ENCODE assay signal across 10 mouse cellular contexts in the genomic region with DNA sequence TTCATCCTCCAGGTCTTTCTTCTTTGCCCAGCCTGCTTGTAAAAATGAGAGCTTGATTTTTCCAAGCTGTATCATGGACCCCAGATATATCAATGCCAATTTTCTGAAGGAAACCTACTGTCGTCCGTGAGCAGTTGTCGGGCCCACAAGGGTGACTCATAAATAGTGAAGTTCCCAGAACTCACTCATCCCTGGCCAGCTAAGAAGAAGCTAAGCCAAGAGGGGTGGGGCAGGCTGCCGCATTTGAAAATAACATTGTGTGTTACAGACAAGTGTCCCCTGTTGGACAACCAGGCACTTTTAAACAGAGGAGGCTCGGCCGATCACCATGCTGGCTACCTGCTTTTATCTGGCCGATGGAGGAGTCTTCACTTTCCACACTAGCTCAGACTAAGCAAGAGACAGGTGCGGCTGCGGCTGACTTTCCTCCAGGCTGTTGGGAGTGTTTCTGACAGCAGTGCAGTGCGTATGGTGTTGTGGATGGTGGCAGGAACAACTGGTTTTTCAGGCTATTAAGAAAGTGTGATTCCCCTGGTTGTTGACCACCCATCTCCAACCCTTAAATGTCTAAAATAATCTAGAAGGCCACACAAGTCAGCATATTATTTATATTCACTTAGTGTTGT. TPM values are rescaled to one million over a fixed set of nuclear protein-coding genes. Genes with fewer than 3 reads are reported as not detected.
DNase-seq lines count a peak whose midpoint lies in the region; ATAC-seq and TF ChIP-seq lines count a peak whose summit lies in the region.
"Had no signal": no experiment of that assay in that cellular context is flagged by ENCODE, and none has a peak within 500 bp of the region (broad histone marks: within the 10 kb centered on the region; RNA-seq: fewer than 3 reads in every experiment).

No protein-coding gene starts in this region.

- peak overlapping the region; percentile 22 for H3K27ac ChIP-seq in limb, embryonic 13.5 days
- H3K27ac ChIP-seq in limb, embryonic 10.5 days, result no peak overlapping the region
- H3K27ac ChIP-seq in gastrocnemius, adult 2 months, result peak overlapping the region; percentile 75
- H3K27ac ChIP-seq in stomach, embryonic 16.5 days (ENCODE audit: low read length), result peak overlapping the region; percentile 62
- no peak overlapping the region for H3K27ac ChIP-seq in hindbrain, embryonic 14.5 days

- no peaks in the 10 kb centered on the region for H3K27me3 ChIP-seq in limb, embryonic 13.5 days
- no peaks in the 10 kb centered on the region for H3K27me3 ChIP-seq in limb, embryonic 10.5 days (ENCODE audit: low read depth, poor library complexity, severe bottlenecking)
- no peaks in the 10 kb centered on the region for H3K27me3 ChIP-seq in stomach, embryonic 16.5 days (ENCODE audit: control insufficient read depth, insufficient read depth, low read length)
- H3K27me3 ChIP-seq in hindbrain, embryonic 14.5 days (ENCODE audit: control insufficient read depth, insufficient read depth, low read length), result no peaks in the 10 kb centered on the region

- H3K4me3 ChIP-seq in limb, embryonic 13.5 days, result no peak overlapping the region
- H3K4me3 ChIP-seq in limb, embryonic 10.5 days, result no peak overlapping the region
- peak overlapping the region; percentile 49 for H3K4me3 ChIP-seq in gastrocnemius, adult 2 months
- no peak overlapping the region for H3K4me3 ChIP-seq in stomach, embryonic 16.5 days (replicated peaks; ENCODE audit: low read length)
- no peak overlapping the region for H3K4me3 ChIP-seq in hindbrain, embryonic 14.5 days (replicated peaks; ENCODE audit: low read length)

- DNase-seq in limb, embryonic 10.5 days (ENCODE audit: low spot score), result no peak
- peak; percentile 76 for DNase-seq in gastrocnemius, adult 2 months
- DNase-seq in kidney, postnatal 14 days, result peak; percentile 39
- no peak for DNase-seq in right cerebral cortex, postnatal 25 days
- no peak for DNase-seq in hindbrain, embryonic 14.5 days (ENCODE audit: low spot score)
- DNase-seq in layer of hippocampus, adult 9-11 months, result no peak
- DNase-seq: liver had no signal

- H3K9ac ChIP-seq in limb, embryonic 13.5 days, result no peak overlapping the region
- H3K9ac ChIP-seq in stomach, embryonic 16.5 days (ENCODE audit: low read length), result no peak overlapping the region
- no peak overlapping the region for H3K9ac ChIP-seq in hindbrain, embryonic 14.5 days

- 0 out of 2 replicates have a peak, but pooled peaks have one; percentile 2 for TF ChIP-seq CTCF in gastrocnemius, adult 2 months (IDR thresholded peaks at IDR 0.05)

- no peaks in the 10 kb centered on the region for H3K9me3 ChIP-seq in limb, embryonic 13.5 days
- H3K9me3 ChIP-seq in limb, embryonic 10.5 days (replicated peaks), result no peaks in the 10 kb centered on the region
- no peaks in the 10 kb centered on the region for H3K9me3 ChIP-seq in stomach, embryonic 16.5 days (replicated peaks; ENCODE audit: control insufficient read depth, low read length)
- no peaks in the 10 kb centered on the region for H3K9me3 ChIP-seq in hindbrain, embryonic 14.5 days (ENCODE audit: control insufficient read depth, low read length)

- intact Hi-C loops in gastrocnemius, adult 2 months (cut with DNase I), result no loop called here

- no peak for ATAC-seq in limb, embryonic 13.5 days (ENCODE audit: low FRiP score, low read depth)
- ATAC-seq in stomach, embryonic 16.5 days (ENCODE audit: insufficient read depth, low FRiP score), result peak; percentile 18; the same call in 1 of the 2 replicates
- no peak for ATAC-seq in hindbrain, embryonic 14.5 days (ENCODE audit: low FRiP score)
- ATAC-seq: inflammation-experienced regulatory T-cells, adult 6 months had no signal

- 68% methylated on average over 10 of the region's 10 CpGs for WGBS in limb, embryonic 13.5 days
- 88% methylated on average over 10 of the region's 10 CpGs for WGBS in limb, embryonic 10.5 days
- WGBS in stomach, embryonic 16.5 days, result 65% methylated on average over 10 of the region's 10 CpGs
- 88% methylated on average over 10 of the region's 10 CpGs for WGBS in hindbrain, embryonic 14.5 days

- H3K4me2 ChIP-seq in limb, embryonic 13.5 days (replicated peaks), result no peak overlapping the region
- no peak overlapping the region for H3K4me2 ChIP-seq in stomach, embryonic 16.5 days (ENCODE audit: low read depth, low read length)
- H3K4me2 ChIP-seq in hindbrain, embryonic 14.5 days (replicated peaks), result no peak overlapping the region

- peaks cover 51% of the 10 kb centered on the region for H3K4me1 ChIP-seq in limb, embryonic 13.5 days
- H3K4me1 ChIP-seq in limb, embryonic 10.5 days, result peaks cover 24% of the 10 kb centered on the region
- H3K4me1 ChIP-seq in stomach, embryonic 16.5 days (ENCODE audit: control insufficient read depth, insufficient read depth, low read length), result peaks cover 20% of the 10 kb centered on the region
- no peaks in the 10 kb centered on the region for H3K4me1 ChIP-seq in hindbrain, embryonic 14.5 days (replicated peaks; ENCODE audit: control insufficient read depth, insufficient read depth, low read length)

- no peaks in the 10 kb centered on the region for H3K36me3 ChIP-seq in limb, embryonic 13.5 days
- H3K36me3 ChIP-seq in limb, embryonic 10.5 days, result no peaks in the 10 kb centered on the region
- H3K36me3 ChIP-seq in stomach, embryonic 16.5 days (ENCODE audit: control insufficient read depth, insufficient read depth, low read length), result no peaks in the 10 kb centered on the region
- H3K36me3 ChIP-seq in hindbrain, embryonic 14.5 days (replicated peaks; ENCODE audit: control insufficient read depth, insufficient read depth), result no peaks in the 10 kb centered on the region

RNA-seq across cellular contexts. Expression of a gene that starts 58.6 kb away (rescaled TPM):
- polyA plus RNA-seq in limb, embryonic 13.5 days (2015; fragmentation: Nextera tagmentation; extraction: Ambion mirVana), result 22.3 and 24.1 TPM in 2 replicates
- 4.4 and 8.4 TPM in 2 replicates for polyA plus RNA-seq in limb, embryonic 10.5 days (2016; fragmentation: Nextera tagmentation; extraction: Ambion mirVana)
- 10 to 100 TPM in 1 of 2 experiments, 1 to 10 TPM in 1; 8.5 to 20.0 TPM for total RNA-seq in gastrocnemius, adult 2 months (2021)
- polyA plus RNA-seq in stomach, embryonic 16.5 days (2015; fragmentation: Nextera tagmentation; extraction: Ambion mirVana), result 20.9 and 22.8 TPM in 2 replicates
- 11.8 and 17.3 TPM in 2 replicates for polyA plus RNA-seq in hindbrain, embryonic 14.5 days (2014; fragmentation: Nextera tagmentation; extraction: Ambion mirVana)

Comparison
In these comparisons a context has a peak if more than half of its experiments do, and no peak if none do; other contexts are left out.
1. H3K27ac ChIP-seq: peak in limb, embryonic 13.5 days (single experiment), gastrocnemius, adult 2 months (single experiment) and stomach, embryonic 16.5 days (single experiment); none in limb, embryonic 10.5 days (single experiment) and hindbrain, embryonic 14.5 days (single experiment).
2. DNase-seq: peak in gastrocnemius, adult 2 months (single experiment) and kidney, postnatal 14 days (single experiment); none in limb, embryonic 10.5 days (single experiment), right cerebral cortex, postnatal 25 days (single experiment), hindbrain, embryonic 14.5 days (single experiment) and layer of hippocampus, adult 9-11 months (single experiment).